Mouse (Mus musculus) T-cell, adult 2 months (primary cell): Measurements from ENCODE around the gene BC003965.
"Not testable (repeated sequence)": the region's sequence is repeated elsewhere in the genome, so short reads cannot be mapped to it uniquely, and the experiment has no call there.

Experiments used
- DNase-seq: peaks from one replicate; pipeline ENCODE4 v3.0.0; 2022; ENCODE audit warnings: low spot score

Gene BC003965

DNA sequence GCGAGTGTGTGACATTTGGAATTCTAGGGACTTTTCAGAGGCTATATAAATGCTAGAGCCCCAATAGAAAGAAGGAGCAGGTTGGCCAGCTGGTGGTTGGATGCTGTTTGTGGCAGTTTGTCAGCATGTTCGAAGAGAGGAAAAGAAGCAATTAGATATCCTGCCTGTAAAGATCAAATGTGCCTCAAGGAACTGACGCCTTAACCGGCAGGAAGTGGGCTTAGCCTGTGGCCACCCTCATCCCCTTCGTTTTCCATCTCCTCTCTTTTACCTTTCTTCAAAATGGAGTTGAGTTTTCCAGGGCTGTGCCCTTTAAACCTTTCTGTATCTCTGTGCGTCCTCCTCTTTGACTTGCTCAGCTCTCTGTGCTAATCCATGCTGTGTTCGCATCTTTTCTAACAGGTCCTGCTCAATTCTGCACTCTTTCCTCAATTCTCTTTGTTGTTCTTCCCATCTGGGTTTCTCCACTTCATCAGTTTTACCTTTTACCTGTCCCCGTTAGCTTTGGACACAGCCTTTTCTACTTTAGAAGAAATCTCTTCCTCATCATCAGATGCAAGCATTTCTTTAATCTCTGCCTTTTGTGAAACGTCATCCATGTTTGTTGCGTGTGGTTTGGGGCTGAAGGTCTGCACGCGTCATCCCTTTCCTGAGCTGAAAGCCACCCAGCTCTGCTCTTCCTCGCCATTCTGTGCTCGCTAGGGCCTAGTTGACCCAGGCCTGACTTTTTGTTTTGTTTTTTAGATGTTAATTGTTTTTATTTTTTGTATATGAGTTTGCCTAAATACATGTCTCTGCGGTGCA is 35.3 kb downstream of the BC003965 start:
- peak; percentile 69 for DNase-seq

DNA sequence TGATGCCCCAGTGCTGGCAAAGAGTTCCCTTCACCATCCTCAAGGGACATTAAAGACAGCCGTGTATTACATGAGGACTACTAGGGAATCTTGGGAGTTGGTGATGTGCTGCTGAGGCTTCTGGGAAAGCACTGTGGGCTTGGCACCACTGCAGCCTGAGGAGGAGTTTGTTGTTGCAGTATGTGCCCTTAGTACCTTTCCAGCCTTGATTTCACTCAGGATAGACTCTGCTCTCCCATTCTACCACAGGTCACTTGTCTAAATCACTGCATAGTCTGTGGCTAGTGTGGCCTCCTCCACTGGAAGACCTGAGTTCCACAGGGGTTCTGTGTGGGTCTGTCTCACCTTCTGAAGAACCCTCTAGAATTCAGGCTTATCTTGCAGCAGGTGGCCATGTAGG is 36.4 kb downstream of the BC003965 start:
- DNase-seq = no peak

DNA sequence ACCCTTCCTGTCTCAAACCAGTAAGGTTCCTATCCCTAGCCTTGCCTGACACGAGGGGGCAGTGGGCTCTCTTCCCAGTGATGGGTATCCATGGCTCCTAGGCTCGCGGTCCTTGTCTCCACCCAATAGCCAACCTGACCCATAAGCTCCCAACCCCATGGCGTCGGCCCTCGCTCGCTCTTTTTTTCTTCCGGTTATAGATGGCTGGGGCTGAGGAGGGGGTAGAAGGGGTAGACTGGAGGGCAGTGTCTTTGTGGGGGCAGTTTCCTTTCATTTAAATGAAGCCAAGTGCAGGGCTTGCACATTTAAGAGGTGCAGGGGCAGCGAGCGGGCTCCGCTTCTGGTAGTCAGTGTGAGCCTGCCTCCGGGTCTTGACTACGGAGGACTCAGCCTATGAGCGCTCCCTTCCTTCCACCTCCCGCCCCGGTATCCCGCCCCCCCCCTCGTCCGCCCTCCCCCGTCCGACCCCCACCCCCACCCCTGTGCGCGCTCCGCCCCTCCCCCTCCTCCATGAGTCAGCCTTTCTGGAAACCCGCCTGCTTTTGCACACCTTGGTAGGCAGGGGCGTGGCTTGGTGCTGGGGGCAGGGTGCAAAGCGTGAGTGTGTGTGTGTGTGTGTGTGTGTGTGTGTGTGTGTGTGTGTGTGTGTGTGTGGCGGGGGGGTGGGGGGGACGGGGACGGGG is 37.6 kb downstream of the BC003965 start:
- DNase-seq = peak; percentile 67

DNA sequence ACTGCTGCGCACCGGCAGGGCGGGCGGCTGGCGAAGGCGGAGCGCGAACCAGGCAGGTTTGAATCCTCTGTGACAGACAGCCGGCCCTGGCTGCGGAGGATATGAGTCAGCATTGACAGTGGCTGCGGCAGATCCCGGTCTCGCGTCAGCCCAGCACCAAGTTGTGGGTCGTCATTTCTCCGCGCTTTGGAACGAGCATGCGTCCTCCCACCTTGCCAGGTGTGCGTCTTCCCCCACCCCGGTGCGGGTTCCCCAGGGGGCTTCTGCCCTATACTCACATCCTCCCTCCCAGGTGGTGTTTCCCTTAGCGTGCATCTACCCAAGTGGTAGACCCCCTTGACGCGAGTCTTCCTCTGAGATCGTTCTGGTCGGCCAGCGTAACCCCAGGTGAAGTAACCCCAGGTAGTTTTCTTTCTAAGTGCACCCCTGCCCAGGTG is 38.2 kb downstream of the BC003965 start:
- peak; percentile 41 for DNase-seq

DNA sequence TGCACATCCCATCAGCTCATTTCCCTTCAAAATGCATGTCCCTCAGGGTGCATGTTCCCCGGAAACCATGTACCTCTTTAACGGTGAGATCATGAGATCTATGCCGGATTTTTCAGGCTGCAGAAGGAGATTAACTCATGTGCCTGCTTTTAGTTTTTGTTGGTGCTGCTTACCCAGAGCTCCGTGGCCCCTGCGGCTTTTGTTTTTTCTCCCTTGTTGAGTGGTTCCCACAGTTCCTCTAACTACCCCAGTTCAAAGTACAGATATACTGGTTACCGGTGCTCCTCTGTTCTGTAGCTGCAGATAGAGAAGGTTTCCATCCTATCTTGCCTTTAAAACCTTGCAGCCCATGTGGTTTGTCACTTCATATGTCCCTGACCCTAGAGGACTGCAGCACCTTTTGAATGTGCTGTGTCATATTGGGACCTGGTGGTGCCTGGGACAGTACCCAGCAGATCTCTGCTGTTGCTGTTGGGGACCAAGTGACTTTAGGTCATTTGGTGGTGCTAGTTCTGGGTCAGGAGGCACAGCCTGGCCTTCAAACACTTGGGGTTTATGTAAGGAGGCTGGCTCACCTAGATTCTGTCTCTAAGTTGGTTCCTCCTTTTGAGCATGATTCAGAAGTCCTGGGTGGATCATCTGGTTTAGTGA is 38.7 kb downstream of the BC003965 start:
- peak; percentile 30 for DNase-seq

DNA sequence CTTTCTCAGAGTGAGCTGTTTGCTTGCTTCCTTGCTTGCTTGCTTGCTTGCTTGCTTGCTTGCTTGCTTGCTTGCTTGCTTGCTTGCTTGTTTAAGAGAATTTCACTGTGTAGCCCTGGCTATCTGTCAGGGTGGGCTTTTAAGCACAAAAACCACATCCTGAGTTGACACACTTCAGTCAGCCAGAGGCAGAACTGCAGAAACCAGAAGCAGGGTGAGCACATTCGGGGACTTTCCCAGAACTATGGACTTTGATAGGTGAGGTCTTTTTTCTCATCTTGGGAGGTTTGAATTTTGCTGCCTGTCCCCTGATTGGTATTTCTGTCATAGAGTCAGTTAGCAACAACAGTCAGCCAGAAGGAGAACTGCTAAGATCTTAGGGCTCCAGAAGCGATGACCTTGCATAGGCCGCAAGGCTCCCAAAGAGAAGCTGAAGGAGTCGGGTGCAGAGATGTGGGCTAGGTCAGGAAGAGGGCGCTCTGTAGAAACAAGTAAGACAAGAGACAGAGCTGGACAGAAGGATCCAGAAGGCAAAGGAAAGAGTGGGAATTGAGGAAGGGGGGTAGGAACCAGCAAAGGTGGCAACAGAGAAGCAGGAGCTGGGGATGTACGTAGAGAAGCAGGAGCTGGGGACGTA is 40.4 kb downstream of the BC003965 start:
- peak; percentile 88 for DNase-seq

DNA sequence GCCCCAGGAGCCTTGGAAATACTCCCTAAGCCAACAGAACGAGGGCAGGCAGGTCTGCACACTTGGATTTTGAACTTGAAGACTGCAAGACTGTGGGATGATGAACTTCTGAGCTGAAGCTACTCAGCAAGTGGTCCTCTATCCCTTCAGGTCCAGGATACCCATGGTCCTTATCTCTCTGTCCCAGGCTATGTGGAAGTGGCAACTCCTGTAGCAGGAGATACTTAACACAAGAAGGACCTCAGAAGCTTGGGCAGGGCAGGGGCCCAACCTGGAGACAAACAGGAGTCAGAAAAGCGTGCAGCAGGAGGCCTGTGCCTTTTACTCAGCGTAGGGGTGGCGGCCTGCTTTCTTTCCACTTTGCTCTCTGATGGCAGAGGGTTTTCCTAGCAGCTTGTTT is 41.3 kb downstream of the BC003965 start:
- DNase-seq = no peak

DNA sequence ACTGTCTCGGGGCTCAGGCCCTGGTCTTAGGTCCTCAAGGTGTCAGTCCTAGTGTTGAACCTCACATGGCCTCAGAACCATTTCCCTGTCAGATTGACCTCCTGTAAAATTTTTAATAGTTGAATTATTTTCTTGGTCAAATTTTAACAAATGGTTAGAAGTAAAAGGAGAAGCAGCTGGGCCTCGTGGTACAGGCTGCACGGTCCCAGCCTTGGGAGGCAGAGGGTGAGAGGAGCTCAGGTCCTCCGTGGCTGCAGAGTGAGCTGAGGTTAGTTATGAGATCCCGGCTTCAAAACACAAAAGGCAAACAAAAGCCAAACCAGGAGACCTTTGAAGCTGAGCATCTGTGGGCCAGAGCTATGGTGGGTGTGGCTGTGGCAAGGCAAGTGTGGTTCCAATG is 43.6 kb downstream of the BC003965 start:
- DNase-seq = no peak

DNA sequence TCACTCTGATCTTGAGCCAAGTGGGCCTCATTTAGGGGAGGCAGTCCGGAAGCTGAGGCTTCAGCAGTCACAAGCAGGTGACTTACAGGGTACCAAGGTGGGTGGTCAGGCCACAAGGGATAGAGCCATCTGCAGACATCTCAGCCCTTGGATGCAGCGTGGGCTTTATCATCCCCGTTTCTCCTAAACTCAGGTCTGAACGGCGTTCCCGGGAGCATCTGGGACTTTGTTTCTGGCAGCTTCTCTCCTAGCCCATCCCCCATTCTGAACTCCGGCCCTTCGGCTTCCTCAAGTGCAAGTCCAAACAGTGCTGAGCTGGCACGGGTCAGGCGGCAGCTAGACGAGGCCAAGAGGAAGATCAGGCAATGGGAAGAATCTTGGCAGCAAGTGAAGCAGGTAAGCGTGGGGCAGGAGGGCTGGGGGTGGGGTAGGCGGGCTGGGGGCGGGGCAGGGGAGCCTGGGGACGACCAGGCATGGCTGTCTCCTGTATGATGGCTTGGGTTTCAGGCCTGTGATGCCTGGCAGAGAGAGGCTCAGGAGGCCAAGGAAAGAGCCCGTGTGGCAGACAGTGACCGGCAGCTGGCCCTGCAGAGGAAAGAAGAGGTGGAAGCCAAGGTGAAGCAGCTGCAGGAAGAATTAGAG is 45.8 kb downstream of the BC003965 start:
- DNase-seq = not testable (repeated sequence)

DNA sequence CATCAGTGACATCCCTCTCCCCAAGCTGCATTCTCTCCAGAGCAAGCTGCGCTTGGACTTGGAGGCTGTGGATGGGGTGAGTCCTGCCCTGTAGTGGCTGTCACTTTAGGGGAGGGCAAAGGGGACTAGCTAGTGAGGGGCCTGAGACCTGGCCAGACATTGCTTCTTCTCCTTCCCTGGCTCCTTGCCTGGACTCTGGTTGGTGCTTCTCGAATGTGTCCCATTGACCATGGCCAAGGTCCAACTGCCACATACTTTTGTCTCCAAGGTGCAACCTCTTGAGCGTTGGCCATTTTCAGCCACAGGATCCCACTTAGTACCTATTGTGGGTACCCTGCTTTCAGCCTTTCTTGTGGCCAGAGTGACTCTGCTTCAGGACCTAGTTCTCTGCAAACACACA is 46.3 kb downstream of the BC003965 start:
- DNase-seq = no peak

DNA sequence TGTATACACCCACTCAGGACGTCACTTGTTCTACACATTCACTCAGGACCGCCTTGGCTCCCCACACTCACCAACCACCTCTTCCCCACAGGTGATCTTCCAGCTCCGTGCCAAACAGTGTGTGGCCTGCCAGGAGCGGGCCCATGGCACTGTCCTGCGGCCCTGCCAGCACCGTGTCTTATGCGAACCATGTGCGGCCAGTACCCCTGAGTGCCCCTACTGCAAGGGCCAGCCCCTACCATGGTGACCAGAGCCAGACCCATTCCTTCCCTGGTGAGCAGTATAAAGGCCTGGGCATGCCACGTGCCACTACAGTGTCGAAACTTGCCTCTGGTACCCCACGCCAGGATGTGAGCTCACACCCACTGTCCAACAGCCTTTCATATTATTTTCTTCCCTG is 47.3 kb downstream of the BC003965 start:
- DNase-seq = not testable (repeated sequence)

DNA sequence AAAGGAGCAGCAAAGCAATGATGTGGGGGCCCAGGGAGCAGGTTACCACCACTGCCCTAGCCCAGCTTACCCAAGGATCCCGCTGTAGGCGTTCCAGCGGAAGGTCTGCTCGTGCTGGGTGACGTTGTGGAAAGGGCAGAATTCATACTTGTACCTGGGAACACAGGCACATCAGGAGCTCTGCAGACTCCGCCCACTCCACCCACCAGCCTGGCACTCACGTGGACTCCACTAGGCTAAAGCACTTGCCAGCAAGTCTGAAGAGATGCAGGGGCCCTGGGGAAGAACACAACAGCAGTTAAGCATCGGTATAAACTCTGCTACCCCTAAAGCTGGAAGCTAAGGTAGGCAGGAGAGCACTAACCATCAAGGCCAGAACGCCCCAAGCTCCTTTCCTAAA is 51.3 kb downstream of the BC003965 start:
- no peak for DNase-seq
